In genomic region chr9:102346801-102347200, GRCm38 (mm10) we compare ENCODE assay signal across 30 mouse cellular contexts. TPM values are rescaled to one million over a fixed set of nuclear protein-coding genes. Genes with fewer than 3 reads are reported as not detected.
A peak's percentile ranks its signal among the peaks of the same experiment; 100 is the strongest.
DNase-seq lines count a peak whose midpoint lies in the region; ATAC-seq and TF ChIP-seq lines count a peak whose summit lies in the region.
"Had no signal": no experiment of that assay in that cellular context is flagged by ENCODE, and none has a peak within 500 bp of the region (broad histone marks: within the 10 kb centered on the region; RNA-seq: fewer than 3 reads in every experiment).

No protein-coding gene starts in this region.

- peak; percentile 37 for DNase-seq in forebrain, embryonic 11.5 days (ENCODE audit: low spot score)
- no peak for DNase-seq in forebrain, embryonic 14.5 days (ENCODE audit: low spot score)
- peak; percentile 26 for DNase-seq in liver, embryonic 11.5 days (ENCODE audit: low spot score)
- no peak for DNase-seq in liver
- peak; percentile 25 for DNase-seq in testis, postnatal 10 days (ENCODE audit: low spot score)
- no peak for DNase-seq in testis, postnatal 14 days (ENCODE audit: low spot score)
- peak; percentile 5 for DNase-seq in stomach, postnatal 0 days (ENCODE audit: low spot score)
- DNase-seq: adrenal gland, postnatal 10 days; adrenal gland, postnatal 36 days; B cell, adult 2 months; cerebellum, adult 18-20 months; embryo, embryonic 11 days; forebrain, postnatal 0 days; gastrocnemius, adult 2 months; gastrocnemius, postnatal 14 days; heart, adult 2 months; heart, postnatal 10 days; heart, postnatal 36 days had no signal

- H3K4me2 ChIP-seq in forebrain, embryonic 11.5 days (ENCODE audit: low read depth, low read length, severe bottlenecking) = no peak overlapping the region
- H3K4me2 ChIP-seq in forebrain, embryonic 14.5 days (ENCODE audit: low read length) = no peak overlapping the region
- H3K4me2 ChIP-seq in liver, embryonic 11.5 days = no peak overlapping the region
- no peak overlapping the region for H3K4me2 ChIP-seq in stomach, postnatal 0 days (replicated peaks; ENCODE audit: low read depth)
- H3K4me2 ChIP-seq: embryonic facial prominence, embryonic 13.5 days; forebrain, embryonic 13.5 days; heart, embryonic 11.5 days; heart, embryonic 15.5 days; hindbrain, embryonic 13.5 days had no signal

- H3K4me3 ChIP-seq in forebrain, embryonic 11.5 days (ENCODE audit: low read depth, low read length) = no peak overlapping the region
- H3K4me3 ChIP-seq in forebrain, embryonic 14.5 days (ENCODE audit: low read depth, low read length) = no peak overlapping the region
- H3K4me3 ChIP-seq in liver, embryonic 11.5 days (ENCODE audit: low read depth, low read length) = no peak overlapping the region
- H3K4me3 ChIP-seq in stomach, postnatal 0 days (ENCODE audit: low read depth, low read length) = no peak overlapping the region
- H3K4me3 ChIP-seq: embryonic facial prominence, embryonic 10.5 days; embryonic facial prominence, embryonic 13.5 days; erythroblast, embryonic 14.5 days; forebrain, embryonic 13.5 days; gastrocnemius, adult 2 months; heart, adult 2 months; heart, embryonic 15.5 days; hindbrain, embryonic 10.5 days; hindbrain, embryonic 13.5 days had no signal

- no peak overlapping the region for H3K27ac ChIP-seq in forebrain, embryonic 11.5 days (ENCODE audit: low read depth, low read length)
- H3K27ac ChIP-seq in forebrain, embryonic 14.5 days (ENCODE audit: low read depth, low read length) = no peak overlapping the region
- H3K27ac ChIP-seq in liver, embryonic 11.5 days (ENCODE audit: low read depth, low read length) = no peak overlapping the region
- no peak overlapping the region for H3K27ac ChIP-seq in stomach, postnatal 0 days (replicated peaks)
- H3K27ac ChIP-seq: embryonic facial prominence, embryonic 10.5 days; embryonic facial prominence, embryonic 13.5 days; forebrain, embryonic 13.5 days; gastrocnemius, adult 2 months; heart, adult 2 months; heart, embryonic 15.5 days; hindbrain, embryonic 10.5 days; hindbrain, embryonic 13.5 days had no signal

- no peak overlapping the region for H3K9ac ChIP-seq in forebrain, embryonic 11.5 days (ENCODE audit: low read length)
- no peak overlapping the region for H3K9ac ChIP-seq in forebrain, embryonic 14.5 days (ENCODE audit: low read length)
- H3K9ac ChIP-seq in liver, embryonic 11.5 days (ENCODE audit: low read depth, low read length) = no peak overlapping the region
- H3K9ac ChIP-seq in stomach, postnatal 0 days (ENCODE audit: low read length) = no peak overlapping the region
- H3K9ac ChIP-seq: embryonic facial prominence, embryonic 13.5 days; forebrain, embryonic 13.5 days; forebrain, postnatal 0 days; heart, embryonic 15.5 days; hindbrain, embryonic 13.5 days had no signal

- peaks cover 5% of the 10 kb centered on the region for H3K4me1 ChIP-seq in forebrain, embryonic 11.5 days (replicated peaks; ENCODE audit: control insufficient read depth, insufficient read depth, low read length)
- peaks cover 15% of the 10 kb centered on the region for H3K4me1 ChIP-seq in forebrain, embryonic 14.5 days (ENCODE audit: control insufficient read depth, insufficient read depth, low read length)
- no peaks in the 10 kb centered on the region for H3K4me1 ChIP-seq in liver, embryonic 11.5 days (replicated peaks; ENCODE audit: control insufficient read depth, insufficient read depth, low read length)
- no peaks in the 10 kb centered on the region for H3K4me1 ChIP-seq in stomach, postnatal 0 days (replicated peaks; ENCODE audit: control insufficient read depth, insufficient read depth)
- H3K4me1 ChIP-seq: heart, embryonic 15.5 days had no signal

- no peak for TF ChIP-seq EP300 in stomach, postnatal 0 days (optimal IDR thresholded peaks at IDR 0.05)

- ATAC-seq in forebrain, embryonic 11.5 days (replicated peaks; ENCODE audit: low FRiP score) = no peak
- ATAC-seq in forebrain, embryonic 14.5 days = no peak
- no peak; the same call in 1 of the 2 replicates for ATAC-seq in liver, embryonic 11.5 days (replicated peaks; ENCODE audit: low FRiP score)
- no peak for ATAC-seq in stomach, postnatal 0 days (ENCODE audit: low FRiP score, low TSS enrichment)
- ATAC-seq: forebrain, embryonic 13.5 days; forebrain, postnatal 0 days; hindbrain, embryonic 16.5 days; Patski had no signal

- no peaks in the 10 kb centered on the region for H3K9me3 ChIP-seq in forebrain, embryonic 11.5 days (ENCODE audit: control insufficient read depth, low read length)
- H3K9me3 ChIP-seq in forebrain, embryonic 14.5 days (replicated peaks; ENCODE audit: control insufficient read depth, low read length) = no peaks in the 10 kb centered on the region
- no peaks in the 10 kb centered on the region for H3K9me3 ChIP-seq in liver, embryonic 11.5 days (ENCODE audit: control insufficient read depth, low read length)
- H3K9me3 ChIP-seq in stomach, postnatal 0 days (ENCODE audit: control insufficient read depth, low read length) = no peaks in the 10 kb centered on the region
- H3K9me3 ChIP-seq: embryonic facial prominence, embryonic 10.5 days; embryonic facial prominence, embryonic 13.5 days; forebrain, embryonic 13.5 days; heart, embryonic 15.5 days; hindbrain, embryonic 10.5 days; hindbrain, embryonic 13.5 days had no signal

- 86% methylated on average over 3 of the region's 3 CpGs for WGBS in forebrain, embryonic 11.5 days
- 91% methylated on average over 3 of the region's 3 CpGs for WGBS in forebrain, embryonic 14.5 days
- WGBS in liver, embryonic 11.5 days = 62% methylated on average over 3 of the region's 3 CpGs
- 82% methylated on average over 3 of the region's 3 CpGs for WGBS in stomach, postnatal 0 days

- no peaks in the 10 kb centered on the region for H3K36me3 ChIP-seq in forebrain, embryonic 11.5 days (ENCODE audit: control insufficient read depth, insufficient read depth, low read length)
- no peaks in the 10 kb centered on the region for H3K36me3 ChIP-seq in forebrain, embryonic 14.5 days (ENCODE audit: control insufficient read depth, insufficient read depth, low read length)
- H3K36me3 ChIP-seq in liver, embryonic 11.5 days (ENCODE audit: control insufficient read depth, insufficient read depth, low read length) = no peaks in the 10 kb centered on the region
- H3K36me3 ChIP-seq in stomach, postnatal 0 days (ENCODE audit: control insufficient read depth, insufficient read depth, low read length) = no peaks in the 10 kb centered on the region
- H3K36me3 ChIP-seq: embryonic facial prominence, embryonic 10.5 days; embryonic facial prominence, embryonic 13.5 days; G1E; heart, embryonic 15.5 days; hindbrain, embryonic 10.5 days had no signal

- no peak for TF ChIP-seq CTCF in stomach, postnatal 0 days (IDR thresholded peaks at IDR 0.05; ENCODE audit: low read depth)

- H3K27me3 ChIP-seq in forebrain, embryonic 11.5 days (ENCODE audit: control insufficient read depth, insufficient read depth, low read length) = peaks cover 10% of the 10 kb centered on the region; the same call in 1 of the 2 replicates
- H3K27me3 ChIP-seq in forebrain, embryonic 14.5 days (replicated peaks; ENCODE audit: control insufficient read depth, insufficient read depth, low read length) = peaks cover 3% of the 10 kb centered on the region; the same call in 1 of the 2 replicates
- H3K27me3 ChIP-seq in liver, embryonic 11.5 days (replicated peaks; ENCODE audit: control insufficient read depth, insufficient read depth, low read length) = peaks cover 31% of the 10 kb centered on the region
- H3K27me3 ChIP-seq in stomach, postnatal 0 days (ENCODE audit: control insufficient read depth, insufficient read depth, low read length) = peaks cover 2% of the 10 kb centered on the region; the same call in 1 of the 2 replicates
- H3K27me3 ChIP-seq: CH12.LX, Patski had no signal

RNA-seq across cellular contexts. Expression of gene Ephb1, which starts 7.7 kb away (rescaled TPM):
- 19.8 and 19.9 TPM in 2 replicates for polyA plus RNA-seq in forebrain, embryonic 11.5 days (2014; fragmentation: Nextera tagmentation; extraction: Ambion mirVana)
- polyA plus RNA-seq in forebrain, embryonic 14.5 days (2014; fragmentation: Nextera tagmentation; extraction: Ambion mirVana) = 27.8 and 32.5 TPM in 2 replicates
- 0.69 and 0.70 TPM in 2 replicates for polyA plus RNA-seq in liver, embryonic 11.5 days (2014; fragmentation: Nextera tagmentation; extraction: Ambion mirVana)
- polyA plus RNA-seq in stomach, postnatal 0 days (2015; fragmentation: Nextera tagmentation; extraction: Ambion mirVana) = 1.0 and 1.1 TPM in 2 replicates
- polyA plus RNA-seq: erythroblast, embryonic 14.5 days; G1E had no signal

Comparison
In these comparisons a context has a peak if more than half of its experiments do, and no peak if none do; other contexts are left out.
1. DNase-seq: peak in forebrain, embryonic 11.5 days (single experiment), liver, embryonic 11.5 days (single experiment), testis, postnatal 10 days (single experiment) and stomach, postnatal 0 days (single experiment); none in forebrain, embryonic 14.5 days (single experiment), liver (single experiment) and testis, postnatal 14 days (single experiment).